Mouse (Mus musculus): ENCODE data around the gene Nenf. TPM values are rescaled to one million over a fixed set of nuclear protein-coding genes. Genes with fewer than 3 reads are reported as not detected.

The Nenf gene
- total RNA-seq, 1 experiment, result 31.2 TPM

- TF ChIP-seq CHD2 (IDR thresholded peaks at IDR 0.05; ENCODE audit: low read depth, low read length), result no peak
- no peak for TF ChIP-seq ZC3H11A (IDR thresholded peaks at IDR 0.05; ENCODE audit: borderline replicate concordance, low read depth, low read length)
- no peak for TF ChIP-seq MAFK (IDR thresholded peaks at IDR 0.05; ENCODE audit: insufficient read depth, low read depth, low read length)
- TF ChIP-seq ZNF384 (IDR thresholded peaks at IDR 0.05; ENCODE audit: low read depth, low read length), result no peak
- no peak for TF ChIP-seq HCFC1 (IDR thresholded peaks at IDR 0.05; ENCODE audit: borderline replicate concordance, insufficient read depth, low read length)
- no peaks in the 10 kb centered on the region for H3K4me1 ChIP-seq (ENCODE audit: control insufficient read depth in 2 of 2, insufficient read depth in 2 of 2, low read length in 2 of 2, poor library complexity in 1 of 2)
- no peak overlapping the region for H3K4me3 ChIP-seq (ENCODE audit: insufficient read depth in 1 of 2, low read depth in 1 of 2, low read length in 2 of 2, poor library complexity in 1 of 2, severe bottlenecking in 1 of 2)
- H3K36me3 ChIP-seq (ENCODE audit: control insufficient read depth, insufficient read depth, low read length, poor library complexity, severe bottlenecking), result no peaks in the 10 kb centered on the region
- H3K27ac ChIP-seq (ENCODE audit: insufficient read depth, low read depth, low read length, poor library complexity, severe bottlenecking), result no peak overlapping the region; the same call in 1 of the 2 replicates
- in situ Hi-C loops (cut with MboI; ENCODE audit: low sequenced_read_pairs in 2 of 2, unreplicated experiment in 2 of 2), result no loop called here
- no peaks in the 10 kb centered on the region for H3K9me3 ChIP-seq (ENCODE audit: control insufficient read depth, insufficient read depth, low read depth, low read length)
- no peak overlapping the region for H3K9ac ChIP-seq (ENCODE audit: insufficient read depth, low read depth, low read length, poor library complexity, severe bottlenecking)
- DNase-seq (ENCODE audit: low read depth, low spot score), result no peak
Observed at GRCm38 (mm10) chr1:191267856-191268255, 50.1 kb downstream of the Nenf start.

GRCm38 (mm10) chr1:191267162-191267561 lies 50.8 kb downstream of the Nenf start:
- H3K4me3 ChIP-seq (ENCODE audit: insufficient read depth in 1 of 2, low read depth in 1 of 2, low read length in 2 of 2, poor library complexity in 1 of 2, severe bottlenecking in 1 of 2), result no peak overlapping the region
- no peak for DNase-seq (ENCODE audit: low read depth, low spot score)
- no peak overlapping the region for H3K27ac ChIP-seq (ENCODE audit: insufficient read depth, low read depth, low read length, poor library complexity, severe bottlenecking)
- H3K9ac ChIP-seq (ENCODE audit: insufficient read depth, low read depth, low read length, poor library complexity, severe bottlenecking), result no peak overlapping the region
- no peaks in the 10 kb centered on the region for H3K9me3 ChIP-seq (ENCODE audit: control insufficient read depth, insufficient read depth, low read depth, low read length)
- in situ Hi-C loops (cut with MboI; ENCODE audit: low sequenced_read_pairs in 2 of 2, unreplicated experiment in 2 of 2), result no loop called here
- no peak for TF ChIP-seq HCFC1 (IDR thresholded peaks at IDR 0.05; ENCODE audit: borderline replicate concordance, insufficient read depth, low read length)
- TF ChIP-seq MAFK (IDR thresholded peaks at IDR 0.05; ENCODE audit: insufficient read depth, low read depth, low read length), result no peak
- no peak for TF ChIP-seq ZNF384 (IDR thresholded peaks at IDR 0.05; ENCODE audit: low read depth, low read length)
- TF ChIP-seq ZC3H11A (IDR thresholded peaks at IDR 0.05; ENCODE audit: borderline replicate concordance, low read depth, low read length), result no peak
- no peak for TF ChIP-seq CHD2 (IDR thresholded peaks at IDR 0.05; ENCODE audit: low read depth, low read length)
- no peaks in the 10 kb centered on the region for H3K4me1 ChIP-seq (ENCODE audit: control insufficient read depth in 2 of 2, insufficient read depth in 2 of 2, low read length in 2 of 2, poor library complexity in 1 of 2)
- H3K36me3 ChIP-seq (ENCODE audit: control insufficient read depth, insufficient read depth, low read length, poor library complexity, severe bottlenecking), result no peaks in the 10 kb centered on the region

- Histone ChIP-seq H3K27ac (ENCODE audit: insufficient read depth, low read depth, low read length, poor library complexity, severe bottlenecking) (no peak overlapping the region), H3K4me3 (ENCODE audit: insufficient read depth in 1 of 2, low read depth in 1 of 2, low read length in 2 of 2, poor library complexity in 1 of 2, severe bottlenecking in 1 of 2) (no peak overlapping the region), H3K36me3 (ENCODE audit: control insufficient read depth, insufficient read depth, low read length, poor library complexity, severe bottlenecking) (no peaks in the 10 kb centered on the region), H3K9me3 (ENCODE audit: control insufficient read depth, insufficient read depth, low read depth, low read length) (no peaks in the 10 kb centered on the region), H3K9ac (ENCODE audit: insufficient read depth, low read depth, low read length, poor library complexity, severe bottlenecking) (no peak overlapping the region), H3K4me1 (ENCODE audit: control insufficient read depth in 2 of 2, insufficient read depth in 2 of 2, low read length in 2 of 2, poor library complexity in 1 of 2) (no peaks in the 10 kb centered on the region)
- in situ Hi-C loops (cut with MboI; ENCODE audit: low sequenced_read_pairs in 2 of 2, unreplicated experiment in 2 of 2), result no loop called here
- no peak for DNase-seq (ENCODE audit: low read depth, low spot score)
- no peak for TF ChIP-seq HCFC1 (IDR thresholded peaks at IDR 0.05; ENCODE audit: borderline replicate concordance, insufficient read depth, low read length)
- TF ChIP-seq CHD2 (IDR thresholded peaks at IDR 0.05; ENCODE audit: low read depth, low read length), result no peak
- no peak for TF ChIP-seq MAFK (IDR thresholded peaks at IDR 0.05; ENCODE audit: insufficient read depth, low read depth, low read length)
- TF ChIP-seq ZC3H11A (IDR thresholded peaks at IDR 0.05; ENCODE audit: borderline replicate concordance, low read depth, low read length), result no peak
Observed at GRCm38 (mm10) chr1:191263471-191263870, 54.5 kb downstream of the Nenf start.

GRCm38 (mm10) chr1:191261861-191262260 lies 56.1 kb downstream of the Nenf start:
- in situ Hi-C loops (cut with MboI; ENCODE audit: low sequenced_read_pairs in 2 of 2, unreplicated experiment in 2 of 2), result no loop called here
- no peak for DNase-seq (ENCODE audit: low read depth, low spot score)
- Histone ChIP-seq H3K9ac (ENCODE audit: insufficient read depth, low read depth, low read length, poor library complexity, severe bottlenecking) (no peak overlapping the region), H3K4me1 (ENCODE audit: control insufficient read depth in 2 of 2, insufficient read depth in 2 of 2, low read length in 2 of 2, poor library complexity in 1 of 2) (peaks cover 0 to 7% of the 10 kb centered on the region in 2 experiments; a peak in 1 of 4 replicates), H3K9me3 (ENCODE audit: control insufficient read depth, insufficient read depth, low read depth, low read length) (no peaks in the 10 kb centered on the region), H3K4me3 (ENCODE audit: insufficient read depth in 1 of 2, low read depth in 1 of 2, low read length in 2 of 2, poor library complexity in 1 of 2, severe bottlenecking in 1 of 2) (no peak overlapping the region), H3K27ac (ENCODE audit: insufficient read depth, low read depth, low read length, poor library complexity, severe bottlenecking) (no peak overlapping the region), H3K36me3 (ENCODE audit: control insufficient read depth, insufficient read depth, low read length, poor library complexity, severe bottlenecking) (no peaks in the 10 kb centered on the region)
- TF ChIP-seq HCFC1 (IDR thresholded peaks at IDR 0.05; ENCODE audit: borderline replicate concordance, insufficient read depth, low read length), result no peak
- no peak for TF ChIP-seq ZC3H11A (IDR thresholded peaks at IDR 0.05; ENCODE audit: borderline replicate concordance, low read depth, low read length)
- no peak for TF ChIP-seq CHD2 (IDR thresholded peaks at IDR 0.05; ENCODE audit: low read depth, low read length)
- no peak for TF ChIP-seq ZNF384 (IDR thresholded peaks at IDR 0.05; ENCODE audit: low read depth, low read length)
- no peak for TF ChIP-seq MAFK (IDR thresholded peaks at IDR 0.05; ENCODE audit: insufficient read depth, low read depth, low read length)

- Histone ChIP-seq H3K9ac (ENCODE audit: insufficient read depth, low read depth, low read length, poor library complexity, severe bottlenecking) (no peak overlapping the region), H3K9me3 (ENCODE audit: control insufficient read depth, insufficient read depth, low read depth, low read length) (no peaks in the 10 kb centered on the region), H3K4me3 (ENCODE audit: insufficient read depth in 1 of 2, low read depth in 1 of 2, low read length in 2 of 2, poor library complexity in 1 of 2, severe bottlenecking in 1 of 2) (no peak overlapping the region), H3K4me1 (ENCODE audit: control insufficient read depth in 2 of 2, insufficient read depth in 2 of 2, low read length in 2 of 2, poor library complexity in 1 of 2) (peaks cover 0 to 10% of the 10 kb centered on the region in 2 experiments; a peak in 1 of 4 replicates), H3K36me3 (ENCODE audit: control insufficient read depth, insufficient read depth, low read length, poor library complexity, severe bottlenecking) (no peaks in the 10 kb centered on the region), H3K27ac (ENCODE audit: insufficient read depth, low read depth, low read length, poor library complexity, severe bottlenecking) (no peak overlapping the region)
- no peak for TF ChIP-seq MAFK (IDR thresholded peaks at IDR 0.05; ENCODE audit: insufficient read depth, low read depth, low read length)
- TF ChIP-seq ZC3H11A (IDR thresholded peaks at IDR 0.05; ENCODE audit: borderline replicate concordance, low read depth, low read length), result no peak
- no peak for TF ChIP-seq HCFC1 (IDR thresholded peaks at IDR 0.05; ENCODE audit: borderline replicate concordance, insufficient read depth, low read length)
- no peak for TF ChIP-seq ZNF384 (IDR thresholded peaks at IDR 0.05; ENCODE audit: low read depth, low read length)
- TF ChIP-seq CHD2 (IDR thresholded peaks at IDR 0.05; ENCODE audit: low read depth, low read length), result no peak
- no peak for DNase-seq (ENCODE audit: low read depth, low spot score)
- in situ Hi-C loops (cut with MboI; ENCODE audit: low sequenced_read_pairs in 2 of 2, unreplicated experiment in 2 of 2), result no loop called here
Observed at GRCm38 (mm10) chr1:191259661-191260060, 58.3 kb downstream of the Nenf start.

Measured in ES-E14 (cell line).